Comparison of ENCODE assay signal across 9 mouse cellular contexts in the genomic region with DNA sequence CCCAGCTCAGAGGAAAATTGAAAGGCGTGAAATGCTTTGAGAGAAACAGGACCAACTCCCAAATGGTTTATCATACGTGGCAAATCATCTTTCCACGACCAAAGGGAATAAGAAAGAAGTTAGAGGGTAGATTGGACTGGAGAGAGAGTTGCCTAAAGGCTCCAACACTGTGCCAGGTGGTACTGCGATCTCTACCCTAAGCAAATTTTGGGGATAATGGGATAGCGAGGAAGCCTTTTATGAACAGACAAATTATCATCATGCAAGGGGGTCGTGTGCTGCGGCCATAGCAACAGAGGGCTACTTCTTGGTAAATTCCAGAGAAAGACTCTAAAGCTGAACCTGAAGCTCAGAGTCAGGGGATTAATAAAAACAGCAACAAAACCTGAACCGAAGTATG. TPM values are rescaled to one million over a fixed set of nuclear protein-coding genes. Genes with fewer than 3 reads are reported as not detected.
A peak's percentile ranks its signal among the peaks of the same experiment; 100 is the strongest.
DNase-seq lines count a peak whose midpoint lies in the region; ATAC-seq and TF ChIP-seq lines count a peak whose summit lies in the region.
"Had no signal": no experiment of that assay in that cellular context is flagged by ENCODE, and none has a peak within 500 bp of the region (broad histone marks: within the 10 kb centered on the region; RNA-seq: fewer than 3 reads in every experiment).

No protein-coding gene starts in this region.

- H3K4me1 ChIP-seq in kidney, adult 2 months (ENCODE audit: control insufficient read depth, insufficient read depth, low read length): no peaks in the 10 kb centered on the region
- no peaks in the 10 kb centered on the region for H3K4me1 ChIP-seq in embryonic facial prominence, embryonic 11.5 days (ENCODE audit: control insufficient read depth, insufficient read depth, low read length)
- H3K4me1 ChIP-seq in hindbrain, embryonic 15.5 days (replicated peaks): peaks cover 16% of the 10 kb centered on the region
- peaks cover 17% of the 10 kb centered on the region for H3K4me1 ChIP-seq in midbrain, embryonic 12.5 days

- no peak for TF ChIP-seq CTCF in kidney, adult 2 months (conservative IDR thresholded peaks at IDR 0.05; ENCODE audit: insufficient read depth, insufficient read length, low read depth, low read length)

- 55% methylated on average over 8 of the region's 8 CpGs for WGBS in kidney, adult 2 months
- WGBS in embryonic facial prominence, embryonic 11.5 days: 41% methylated on average over 8 of the region's 8 CpGs
- 20% methylated on average over 8 of the region's 8 CpGs for WGBS in hindbrain, embryonic 15.5 days
- WGBS in midbrain, embryonic 12.5 days: 22% methylated on average over 8 of the region's 8 CpGs

- H3K27ac ChIP-seq in kidney, adult 2 months (ENCODE audit: insufficient read depth, low read depth, low read length): no peak overlapping the region
- H3K27ac ChIP-seq in embryonic facial prominence, embryonic 11.5 days (replicated peaks; ENCODE audit: low read depth, low read length): no peak overlapping the region
- no peak overlapping the region for H3K27ac ChIP-seq in hindbrain, embryonic 15.5 days (replicated peaks)
- no peak overlapping the region for H3K27ac ChIP-seq in midbrain, embryonic 12.5 days (replicated peaks)

- no peak for TF ChIP-seq POLR2A in kidney, adult 2 months (IDR thresholded peaks at IDR 0.05; ENCODE audit: low read depth, low read length)

- H3K9ac ChIP-seq in embryonic facial prominence, embryonic 11.5 days (replicated peaks; ENCODE audit: low read length): no peak overlapping the region
- peak overlapping the region; percentile 59; the same call in 1 of the 2 replicates for H3K9ac ChIP-seq in hindbrain, embryonic 15.5 days
- no peak overlapping the region for H3K9ac ChIP-seq in midbrain, embryonic 12.5 days (replicated peaks)

- H3K4me2 ChIP-seq in embryonic facial prominence, embryonic 11.5 days (ENCODE audit: low read depth, low read length): peak overlapping the region; percentile 94
- H3K4me2 ChIP-seq in hindbrain, embryonic 15.5 days: peak overlapping the region; percentile 99
- H3K4me2 ChIP-seq in midbrain, embryonic 12.5 days (replicated peaks): peak overlapping the region; percentile 97

- no peak for DNase-seq in kidney, adult 2 months
- DNase-seq in kidney, adult 8-10 months: no peak
- DNase-seq in embryonic facial prominence, embryonic 11.5 days (ENCODE audit: low spot score): no peak
- no peak for DNase-seq in thymus, postnatal 14 days
- DNase-seq in B cell, adult 2 months: no peak
- DNase-seq: layer of hippocampus, adult 9-11 months had no signal

- H3K9me3 ChIP-seq in embryonic facial prominence, embryonic 11.5 days (replicated peaks; ENCODE audit: control insufficient read depth, low read length): no peaks in the 10 kb centered on the region
- H3K9me3 ChIP-seq in hindbrain, embryonic 15.5 days: no peaks in the 10 kb centered on the region
- no peaks in the 10 kb centered on the region for H3K9me3 ChIP-seq in midbrain, embryonic 12.5 days

- H3K4me3 ChIP-seq in kidney, adult 2 months (ENCODE audit: insufficient read depth, low read depth, low read length): 0 out of 2 replicates have a peak overlapping the region, but pooled peaks have one; percentile 37
- H3K4me3 ChIP-seq in embryonic facial prominence, embryonic 11.5 days (ENCODE audit: low read depth, low read length): peak overlapping the region; percentile 54
- peak overlapping the region; percentile 59 for H3K4me3 ChIP-seq in hindbrain, embryonic 15.5 days
- peak overlapping the region; percentile 56 for H3K4me3 ChIP-seq in midbrain, embryonic 12.5 days

- no peak for ATAC-seq in embryonic facial prominence, embryonic 11.5 days (replicated peaks; ENCODE audit: insufficient number of reproducible peaks, low FRiP score, low TSS enrichment, low read depth)
- ATAC-seq in hindbrain, embryonic 15.5 days (ENCODE audit: low FRiP score, low read depth): no peak
- no peak for ATAC-seq in midbrain, embryonic 12.5 days (ENCODE audit: low FRiP score, low read depth)
- no peak for ATAC-seq in CD4-positive, CD25-positive, alpha-beta regulatory T cell, adult 4 months

- no peaks in the 10 kb centered on the region for H3K27me3 ChIP-seq in kidney, adult 2 months (replicated peaks; ENCODE audit: control insufficient read depth, insufficient read depth, low read length)
- H3K27me3 ChIP-seq in embryonic facial prominence, embryonic 11.5 days (ENCODE audit: control insufficient read depth, insufficient read depth, low read length): peaks cover 2% of the 10 kb centered on the region; the same call in 1 of the 2 replicates
- peaks cover 5% of the 10 kb centered on the region; the same call in 1 of the 2 replicates for H3K27me3 ChIP-seq in hindbrain, embryonic 15.5 days
- peaks cover 94% of the 10 kb centered on the region for H3K27me3 ChIP-seq in midbrain, embryonic 12.5 days

- no peaks in the 10 kb centered on the region for H3K36me3 ChIP-seq in kidney, adult 2 months (ENCODE audit: control insufficient read depth, insufficient read depth, low read length)
- H3K36me3 ChIP-seq in embryonic facial prominence, embryonic 11.5 days (replicated peaks; ENCODE audit: control insufficient read depth, insufficient read depth, low read depth, low read length): no peaks in the 10 kb centered on the region
- H3K36me3 ChIP-seq in hindbrain, embryonic 15.5 days: no peaks in the 10 kb centered on the region
- H3K36me3 ChIP-seq in midbrain, embryonic 12.5 days: no peaks in the 10 kb centered on the region

RNA-seq across cellular contexts. Expression of gene Hopx, which starts 21.0 kb away (rescaled TPM):
- 14.2 and 18.4 TPM in 2 replicates for polyA plus RNA-seq in kidney, adult 2 months (2012; rRNA removed)
- 0.31 TPM in 1 of 2 replicates, not detected in the other for polyA plus RNA-seq in embryonic facial prominence, embryonic 11.5 days (2014; fragmentation: Nextera tagmentation; extraction: Ambion mirVana)
- 4.7 and 5.6 TPM in 2 replicates for polyA plus RNA-seq in hindbrain, embryonic 15.5 days (2015; fragmentation: Nextera tagmentation; extraction: Ambion mirVana)
- polyA plus RNA-seq in midbrain, embryonic 12.5 days (2016; fragmentation: Nextera tagmentation; extraction: Ambion mirVana): 0.27 TPM in 1 of 2 replicates, not detected in the other
- 10 to 100 TPM; 16.4 to 20.4 TPM for polyA plus RNA-seq in CD4-positive, CD25-positive, alpha-beta regulatory T cell, adult 4 months (2017; shearing (Covaris generic))
